Mouse (Mus musculus): Measurements from ENCODE around the gene Nxph3.
A peak's percentile ranks its signal among the peaks of the same experiment; 100 is the strongest.
"Not testable (repeated sequence)": the region's sequence is repeated elsewhere in the genome, so short reads cannot be mapped to it uniquely, and the experiment has no call there.

The Nxph3 gene

DNA sequence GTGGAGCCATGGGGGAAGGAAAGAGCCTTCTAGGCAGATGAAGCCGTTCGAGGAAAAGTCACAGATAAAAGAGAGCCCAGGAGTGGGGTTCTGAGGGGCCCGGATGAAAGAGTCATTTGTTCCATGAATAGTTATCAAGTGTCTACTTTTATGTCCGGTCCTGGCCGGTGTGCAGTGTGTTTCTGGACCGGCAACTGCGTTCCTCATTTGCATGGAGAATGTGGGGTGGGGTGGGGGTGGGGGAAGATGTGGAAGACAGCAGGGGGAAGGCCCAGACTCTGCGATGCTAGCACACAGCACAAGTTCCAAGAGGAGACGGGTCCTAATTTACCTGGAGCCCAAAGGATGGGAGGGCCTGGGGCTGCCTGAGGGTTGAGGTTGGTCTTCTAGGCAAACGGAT lies 4.9 kb upstream of the Nxph3 start:
- no peak for DNase-seq (ENCODE audit: low spot score)

DNA sequence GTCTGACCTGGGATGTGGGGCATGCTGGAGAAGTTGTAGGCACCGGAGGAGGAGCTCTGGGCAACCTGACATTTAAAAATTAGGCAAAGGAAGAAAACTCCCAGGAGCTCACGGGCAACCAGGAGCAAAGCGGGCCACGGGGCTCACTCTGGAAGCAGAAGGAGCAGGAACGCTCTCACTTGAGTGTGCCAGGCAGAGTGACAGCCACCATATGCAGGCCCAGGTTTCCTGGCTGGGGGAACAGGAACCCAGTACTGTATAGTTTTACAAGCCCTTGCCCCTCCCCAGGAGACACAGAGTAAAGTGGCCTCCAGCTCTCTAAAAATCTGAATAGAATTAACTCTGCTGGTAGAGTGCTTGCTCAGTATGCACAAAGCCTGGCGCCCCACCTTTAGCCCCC lies 2.8 kb upstream of the Nxph3 start:
- no peak for DNase-seq (ENCODE audit: low spot score)

- DNase-seq (ENCODE audit: low spot score) = peak; percentile 68
Measured at GRCm38 (mm10) chr11:95516491-95516911, 2.1 kb upstream of the Nxph3 start.

DNA sequence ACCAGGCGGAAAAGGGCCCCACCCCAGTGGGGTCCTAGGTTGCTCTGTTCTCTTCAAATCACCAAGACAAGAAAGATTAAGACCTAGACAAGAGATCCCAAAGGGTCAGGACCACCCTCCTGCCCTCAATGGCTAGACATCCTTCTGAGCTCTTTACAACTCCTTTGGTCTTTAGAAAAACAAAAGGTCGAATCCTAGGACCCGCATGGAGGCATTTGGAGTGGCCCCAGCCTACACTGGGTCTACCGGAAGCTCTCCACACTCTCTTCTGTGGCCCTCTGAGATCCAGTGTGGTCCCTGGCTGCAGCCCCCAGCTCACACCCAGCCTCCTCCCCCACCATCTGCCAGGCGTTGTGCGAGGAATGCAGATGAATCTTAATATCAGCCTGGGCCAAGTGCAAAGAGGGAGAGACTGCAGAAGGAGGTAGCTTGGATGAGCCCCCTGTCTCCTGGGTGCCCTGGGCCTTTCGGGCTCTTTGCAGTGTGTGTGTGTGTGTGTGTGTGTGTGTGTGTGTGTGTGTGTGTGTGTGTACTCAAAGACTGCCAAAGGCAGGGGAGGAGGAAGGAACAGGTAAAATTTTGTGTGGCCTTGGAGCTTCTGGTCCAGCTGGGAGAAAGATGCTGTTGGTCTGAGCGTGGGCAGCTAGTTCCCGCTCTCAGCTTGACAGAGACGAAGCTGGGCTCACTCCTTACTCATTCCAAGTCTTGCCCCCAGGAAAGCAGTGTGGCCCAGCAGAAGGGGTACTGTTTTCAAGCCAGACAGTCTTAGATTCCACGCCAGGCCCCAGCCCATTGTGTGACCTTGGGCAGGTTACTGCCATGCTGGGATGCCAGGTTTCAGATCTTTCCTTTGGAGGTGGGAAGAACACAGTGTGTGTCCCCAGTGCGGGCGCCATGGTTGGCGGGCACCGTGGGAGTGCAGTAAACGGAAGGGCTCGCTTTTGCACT lies 1.3 kb upstream of the Nxph3 start:
- no peak for DNase-seq (ENCODE audit: low spot score)

GRCm38 (mm10) chr11:95513461-95514297 lies 691 bp downstream of the Nxph3 start:
- DNase-seq (ENCODE audit: low spot score) = peak; percentile 24

DNA sequence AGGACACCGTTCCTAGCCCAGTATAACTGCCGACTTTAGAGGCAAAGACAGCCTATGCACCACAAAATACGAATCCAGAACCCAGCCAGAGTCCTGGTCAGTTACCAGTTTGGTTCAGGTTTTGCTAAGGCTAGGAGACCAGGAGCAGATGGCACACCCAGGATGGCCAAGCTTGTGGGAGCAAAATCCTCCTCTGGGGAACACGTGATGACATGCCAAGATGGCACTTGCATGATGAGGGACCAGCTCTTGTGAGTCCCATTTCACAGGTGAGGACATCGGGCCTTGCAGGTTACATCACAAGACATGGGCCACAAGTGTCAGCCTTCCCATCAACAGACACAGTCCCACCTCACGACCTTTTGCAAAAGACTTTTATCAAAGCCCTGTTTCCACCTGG lies 2.0 kb downstream of the Nxph3 start:
- no peak for DNase-seq (ENCODE audit: low spot score)

DNA sequence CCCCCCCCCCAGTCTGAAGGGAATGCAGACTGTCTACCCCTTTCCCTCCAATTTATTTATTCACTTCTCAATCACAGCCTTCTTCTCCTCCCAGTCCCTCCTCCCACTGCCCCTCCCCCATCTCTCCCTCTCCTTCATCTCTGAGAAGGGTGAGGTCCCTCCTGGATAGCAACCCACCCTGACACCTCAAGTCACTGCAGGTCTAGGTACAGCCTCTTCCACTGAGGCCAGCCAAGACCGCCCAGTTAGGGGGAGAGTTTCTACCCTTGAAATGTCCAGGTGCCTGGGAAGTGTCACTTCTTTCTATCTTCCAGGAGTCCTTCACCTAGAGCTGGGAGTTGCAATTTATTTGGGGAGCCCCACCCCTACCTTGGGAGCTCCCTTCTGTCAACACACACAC lies 2.5 kb downstream of the Nxph3 start:
- no peak for DNase-seq (ENCODE audit: low spot score)

DNA sequence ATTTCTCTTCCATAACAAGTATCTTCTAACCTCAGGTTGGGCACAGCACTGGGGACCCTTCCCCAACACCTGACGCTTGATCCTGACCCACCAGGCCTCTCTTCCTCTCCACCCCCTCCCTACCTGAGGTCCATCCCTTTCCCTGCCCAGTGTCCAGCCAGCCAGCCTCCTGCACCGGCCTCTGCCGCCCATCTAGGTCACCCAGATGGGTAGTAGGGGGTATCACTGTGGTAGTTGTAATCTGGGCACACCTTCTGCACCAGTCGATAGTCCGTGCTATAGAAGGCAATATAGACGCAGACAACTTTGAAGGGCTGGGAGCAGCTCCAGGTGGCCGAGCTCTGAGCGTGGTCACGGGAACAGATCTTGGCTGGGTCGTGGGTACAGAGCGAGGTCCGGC lies 3.7 kb downstream of the Nxph3 start:
- DNase-seq (ENCODE audit: low spot score) = no peak

- no peak for DNase-seq (ENCODE audit: low spot score)
Measured at GRCm38 (mm10) chr11:95509126-95509717, 5.1 kb downstream of the Nxph3 start.

DNA sequence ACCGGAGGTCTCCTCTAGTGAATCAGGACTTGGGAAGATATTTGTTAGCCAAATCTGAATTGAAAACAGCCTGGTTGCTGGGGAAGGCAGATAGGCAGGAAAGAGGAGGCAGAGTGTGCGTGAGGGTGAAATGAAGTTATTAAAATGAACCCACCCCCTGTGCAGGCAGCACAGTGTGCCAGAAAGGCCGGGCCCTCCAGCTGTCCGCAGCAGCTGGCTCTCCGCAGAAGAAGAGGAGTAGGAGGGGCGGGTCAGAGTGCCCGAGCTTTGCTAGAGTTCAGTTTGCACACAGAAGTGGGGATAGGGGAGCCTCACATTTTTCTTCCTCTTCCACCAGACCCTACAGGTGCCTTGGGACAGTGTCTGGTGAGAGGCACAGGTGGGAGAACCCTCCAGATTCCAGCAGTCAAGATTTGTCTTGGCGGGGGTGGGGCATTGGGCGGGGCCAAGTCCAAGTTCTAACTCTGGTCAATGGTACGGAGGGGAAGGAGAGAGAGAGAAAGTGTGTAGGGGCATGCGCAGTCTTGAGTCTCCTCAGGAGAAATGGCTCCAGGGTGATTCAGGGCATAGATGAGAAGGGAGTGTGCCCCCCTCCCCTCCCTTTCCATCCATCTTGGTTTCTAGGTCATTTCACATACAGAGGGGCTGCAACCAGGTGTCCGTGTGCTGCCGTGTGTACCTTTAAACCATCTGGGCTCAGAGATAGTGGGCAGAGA lies 6.0 kb downstream of the Nxph3 start:
- no peak for DNase-seq (ENCODE audit: low spot score)

DNA sequence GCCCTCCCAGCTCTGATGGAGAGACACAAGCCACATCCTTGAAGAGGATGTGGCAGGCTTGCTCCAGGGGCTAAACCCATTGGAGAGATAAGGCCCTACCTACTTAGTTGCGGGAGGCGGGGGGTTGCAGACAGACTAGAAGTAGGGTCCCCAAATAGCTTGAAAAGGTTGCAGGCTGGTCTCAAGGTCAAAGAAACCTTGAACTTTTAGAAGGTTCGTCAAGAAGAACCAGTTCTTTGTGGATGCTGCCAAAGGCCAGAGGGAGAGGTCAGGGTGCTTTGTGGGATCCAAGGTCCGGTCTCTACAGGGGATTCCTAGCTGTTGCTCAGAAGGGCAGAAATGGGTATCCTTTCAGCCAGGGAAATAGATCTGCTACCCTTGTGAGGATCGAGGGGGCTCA lies 6.6 kb downstream of the Nxph3 start:
- no peak for DNase-seq (ENCODE audit: low spot score)

DNA sequence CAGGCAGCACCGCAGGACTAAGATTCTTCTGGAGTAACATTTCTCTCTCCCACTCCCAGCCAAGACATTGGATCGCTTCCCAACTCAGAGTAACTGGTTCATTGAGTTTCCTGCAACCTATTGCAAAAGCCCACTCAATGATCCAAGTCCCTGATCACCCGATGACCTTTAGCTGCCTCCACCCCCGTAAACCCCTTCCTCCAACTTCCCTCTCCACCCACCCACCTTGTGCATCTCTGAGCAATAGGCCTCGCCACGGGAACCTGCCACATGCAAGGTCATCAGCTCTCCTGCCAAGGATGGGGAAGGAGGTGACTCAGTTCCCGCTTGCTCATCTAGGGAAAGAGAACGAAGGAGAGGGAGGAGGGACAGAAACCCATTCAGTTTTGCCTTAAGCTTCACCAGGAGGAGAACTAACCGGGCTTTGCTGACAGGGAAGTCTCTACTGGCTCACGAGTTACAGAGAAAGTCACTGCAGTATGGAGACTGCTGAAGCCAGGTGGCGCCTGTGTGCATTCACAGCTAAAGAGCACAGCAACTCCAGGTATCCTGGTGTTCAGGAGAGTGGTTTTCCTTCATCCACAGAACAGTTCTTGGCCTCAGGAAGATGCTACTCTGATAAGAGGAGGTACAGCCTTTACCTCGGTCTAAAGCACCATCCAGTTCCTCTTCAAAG lies 7.2 kb downstream of the Nxph3 start:
- peak; percentile 24 for DNase-seq (ENCODE audit: low spot score)

DNA sequence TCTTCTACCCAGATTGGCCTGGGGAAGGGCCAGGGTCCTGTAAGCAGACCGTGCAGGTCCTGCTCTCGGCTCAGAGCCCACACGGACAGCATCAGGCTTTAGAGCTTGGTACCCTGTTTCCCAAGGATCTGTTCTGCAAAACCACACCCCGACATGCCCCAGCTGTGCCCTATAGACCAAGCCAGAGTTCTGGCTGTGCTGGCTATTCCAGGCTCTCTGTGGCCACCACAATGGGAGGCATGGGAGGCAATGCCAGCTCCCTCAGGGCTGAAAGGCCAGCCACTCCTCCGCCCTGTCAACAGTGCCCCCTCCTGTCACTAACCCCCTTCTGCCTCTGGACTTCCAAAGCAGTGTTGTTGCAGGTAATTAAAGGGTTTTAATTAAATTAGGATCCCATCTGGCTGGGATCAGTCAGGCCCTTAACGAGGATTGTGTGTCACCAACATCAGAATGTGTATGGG lies 10.1 kb downstream of the Nxph3 start:
- DNase-seq (ENCODE audit: low spot score) = no peak

DNA sequence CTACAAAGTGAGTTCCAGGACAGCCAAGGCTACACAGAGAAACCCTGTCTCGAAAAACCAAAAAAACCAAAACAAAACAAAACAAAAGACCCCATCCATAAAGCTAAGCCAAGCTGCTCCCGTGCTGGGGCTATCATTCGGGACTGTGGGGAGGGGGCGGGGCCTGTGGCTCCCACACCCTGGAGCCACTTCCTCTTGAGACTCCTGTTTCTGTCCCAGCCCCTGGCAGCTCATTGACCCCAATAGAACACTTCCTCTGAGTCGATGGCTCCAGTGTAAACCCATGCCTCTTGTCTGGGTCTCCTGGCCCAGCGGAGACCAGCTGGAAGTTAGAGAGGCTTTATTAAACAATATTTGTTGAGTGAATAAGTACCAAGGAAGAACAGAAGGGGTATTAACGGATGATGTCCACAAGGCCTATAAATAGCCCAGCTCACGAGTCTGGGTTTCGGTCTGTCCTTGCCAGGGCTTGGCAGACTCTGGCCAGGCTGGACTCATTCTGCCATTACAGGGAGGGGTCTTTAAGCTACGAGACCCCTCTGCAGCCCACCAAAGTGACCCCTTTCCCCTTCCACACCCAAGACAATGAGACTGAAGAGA lies 10.7 kb downstream of the Nxph3 start:
- DNase-seq (ENCODE audit: low spot score) = no peak

DNA sequence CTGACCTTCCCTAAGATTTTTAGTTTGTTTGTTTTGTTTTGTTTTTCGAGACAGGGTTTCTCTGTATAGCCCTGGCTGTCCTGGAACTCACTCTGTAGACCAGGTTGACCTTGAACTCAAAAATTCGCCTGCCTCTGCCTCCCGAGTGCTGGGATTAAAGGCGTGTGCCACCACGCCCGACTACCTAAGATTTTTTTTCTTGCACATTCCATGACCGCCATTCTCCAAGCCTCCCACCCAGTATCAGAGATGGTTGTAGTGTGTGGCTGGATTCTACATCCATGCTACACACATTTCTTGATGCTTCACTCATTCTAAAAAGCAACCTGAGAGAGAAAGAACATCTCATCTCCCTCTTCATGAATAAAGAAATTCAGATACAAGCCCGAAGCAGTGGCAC lies 12.5 kb downstream of the Nxph3 start:
- DNase-seq (ENCODE audit: low spot score) = not testable (repeated sequence)

GRCm38 (mm10) chr11:95500836-95501235 lies 13.5 kb downstream of the Nxph3 start:
- DNase-seq (ENCODE audit: low spot score) = no peak

DNA sequence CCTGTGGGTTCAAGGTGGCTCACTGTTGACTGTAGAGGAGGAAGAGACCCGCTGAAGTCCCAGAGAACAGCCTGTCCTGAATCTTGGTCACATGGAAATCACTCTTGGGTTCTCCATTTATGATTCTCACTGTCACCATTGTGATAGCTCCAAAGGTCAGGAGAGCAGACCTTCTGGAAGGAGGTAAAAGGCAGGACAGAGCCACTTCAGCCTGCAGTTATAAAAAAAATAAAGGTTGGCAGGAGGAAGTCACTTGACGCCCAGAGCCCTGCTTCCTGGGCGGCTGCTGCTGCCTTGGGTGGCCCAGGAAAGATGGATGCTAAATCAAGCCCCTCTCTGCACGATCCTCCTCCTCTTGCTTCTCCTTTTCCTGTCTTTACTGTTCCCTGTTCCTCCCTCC lies 14.0 kb downstream of the Nxph3 start:
- DNase-seq (ENCODE audit: low spot score) = no peak

DNA sequence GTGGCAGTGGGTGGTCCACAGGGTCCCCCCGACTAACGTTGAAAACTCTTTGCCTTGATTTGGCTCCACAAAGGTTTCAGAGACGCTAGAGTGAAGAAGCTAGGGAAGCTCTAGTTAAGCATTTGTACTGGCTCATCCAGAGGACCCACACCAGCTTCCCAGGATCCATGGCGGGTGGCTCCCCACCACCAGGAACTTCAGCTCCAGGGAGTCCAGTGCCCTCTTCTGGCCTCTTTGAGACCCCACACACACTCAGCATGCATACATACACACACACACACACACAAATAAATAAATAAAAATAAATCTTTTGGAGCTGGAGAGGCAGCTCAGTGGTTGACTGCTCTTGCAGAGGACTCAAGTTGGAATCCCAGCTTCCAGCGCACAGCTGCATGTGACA lies 16.4 kb downstream of the Nxph3 start:
- DNase-seq (ENCODE audit: low spot score) = no peak

DNA sequence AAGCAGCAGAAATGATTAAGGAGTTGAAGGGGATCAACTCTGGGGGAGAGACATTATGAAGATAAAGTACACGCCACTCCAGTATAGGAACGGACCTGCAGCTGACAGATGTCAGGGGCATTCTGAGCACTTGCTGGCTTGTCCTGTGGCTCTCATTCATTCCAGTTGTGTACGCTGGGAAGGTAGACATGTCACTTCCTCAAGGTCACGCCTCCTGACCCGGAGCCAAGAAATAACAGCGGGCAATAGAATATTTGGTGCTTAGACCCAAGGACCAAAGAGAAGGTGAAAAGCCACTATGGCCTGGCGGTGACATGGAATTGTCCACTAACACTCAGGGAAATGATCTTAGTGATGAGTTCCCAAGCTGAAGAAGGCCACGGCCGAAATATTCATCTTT lies 18.5 kb downstream of the Nxph3 start:
- no peak for DNase-seq (ENCODE audit: low spot score)

GRCm38 (mm10) chr11:95494374-95494773 lies 20.0 kb downstream of the Nxph3 start:
- DNase-seq (ENCODE audit: low spot score) = no peak

DNA sequence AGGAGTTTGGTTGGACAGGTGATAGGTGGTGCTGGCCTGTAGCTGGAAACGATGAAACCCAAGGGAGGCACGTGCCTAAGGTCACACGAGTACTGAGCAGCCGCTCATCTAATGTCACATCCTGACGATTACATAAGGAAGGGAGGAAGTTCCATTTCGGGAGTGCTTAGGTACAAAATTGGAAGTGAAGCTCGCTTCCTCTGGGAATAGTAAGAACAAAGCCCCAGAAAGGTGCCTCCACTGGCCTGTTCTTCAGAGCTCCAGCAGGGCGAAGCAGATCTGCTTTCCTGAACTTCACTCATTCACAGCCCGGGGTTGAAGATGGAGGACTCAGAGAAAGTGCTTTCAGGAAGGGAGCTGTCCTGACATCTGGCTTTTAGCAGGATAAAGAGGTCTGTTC lies 20.4 kb downstream of the Nxph3 start:
- DNase-seq (ENCODE audit: low spot score) = no peak
